Mouse (Mus musculus) cerebellum, adult 2 months (tissue): Measurements from ENCODE around the gene Znhit6. TPM values are rescaled to one million over a fixed set of nuclear protein-coding genes. Genes with fewer than 3 reads are reported as not detected.

Source experiments
- DNase-seq, 2 experiments: peaks; one replicate each; pipeline ENCODE4 v3.0.0; 2021
- H3K27ac ChIP-seq: fragments of 200-500 bp; 2 replicates; pipeline ENCODE4 v1.5.1; 2012; ENCODE audit warnings: low read length, control low read depth, inconsistent platforms; ENCODE audit not compliant: insufficient read depth
- H3K27me3 ChIP-seq: fragments of 200-500 bp; 2 replicates; pipeline ENCODE4 v1.6.1; 2012; ENCODE audit warnings: inconsistent platforms, mild to moderate bottlenecking, low read length, moderate library complexity; ENCODE audit not compliant: control insufficient read depth, insufficient read depth
- H3K4me1 ChIP-seq: fragments of 200-500 bp; 2 replicates; pipeline ENCODE4 v1.6.1; 2011; ENCODE audit warnings: low read length; ENCODE audit not compliant: control insufficient read depth, insufficient read depth
- H3K4me3 ChIP-seq: fragments of 200-500 bp; replicated peaks from 2 replicates; pipeline ENCODE3; 2011; ENCODE audit warnings: mild to moderate bottlenecking, low read depth, low read length, control low read depth; ENCODE audit not compliant: insufficient read depth
- CTCF ChIP-seq: fragments of 200-500 bp; IDR thresholded peaks from 2 replicates; pipeline ENCODE4 v1.5.1; 2011; ENCODE audit warnings: low read depth, mild to moderate bottlenecking, control low read depth, low read length, moderate library complexity, borderline replicate concordance; ENCODE audit not compliant: insufficient read depth
- POLR2A ChIP-seq: fragments of 200-500 bp; IDR thresholded peaks from 2 replicates; pipeline ENCODE4 v1.6.1; 2011; ENCODE audit warnings: low read length, control low read depth, borderline replicate concordance; ENCODE audit not compliant: insufficient read depth
- WGBS: fragments of 180-500 bp; shearing (Covaris S2); methylation state at CpG from one replicate; pipeline ENCODE4 v1.1.7; 2018; 5-methylcytosine and 5-hydroxymethylcytosine counted together
- polyA plus RNA-seq: library from polyadenylated mRNA; depleted of rRNA; stranded (reverse); fragments of >200 nt; gene quantifications from 2 replicates; pipeline ENCODE4 v1.2.3, GENCODE M21; 2012; rRNA removed

Gene Znhit6
- polyA plus RNA-seq, 1 experiment: 13.3 TPM

- 26% methylated on average over 20 of the region's 20 CpGs for WGBS
- H3K27me3 ChIP-seq: no peaks in the 10 kb centered on the region; the same call in 1 of the 2 replicates
- H3K4me3 ChIP-seq: peak overlapping the region; percentile 6
- no peak for TF ChIP-seq CTCF
- no peak for TF ChIP-seq POLR2A
- H3K27ac ChIP-seq: no peak overlapping the region
- no peak for DNase-seq
- 0 out of 2 replicates have a peak, but pooled peaks cover 4% of the 10 kb centered on the region for H3K4me1 ChIP-seq
Observed at GRCm38 (mm10) chr3:145652322-145653131, 76.5 kb downstream of the Znhit6 start.

- DNase-seq: peak; percentile 20 to 23
- Histone ChIP-seq H3K4me3 (peak overlapping the region; percentile 6), H3K4me1 (0 out of 2 replicates have a peak, but pooled peaks cover 4% of the 10 kb centered on the region), H3K27ac (no peak overlapping the region), H3K27me3 (no peaks in the 10 kb centered on the region; the same call in 1 of the 2 replicates)
- TF ChIP-seq CTCF: no peak
- no peak for TF ChIP-seq POLR2A
- 1% methylated on average over 51 of the region's 53 CpGs for WGBS
Observed at GRCm38 (mm10) chr3:145653191-145653940, 77.4 kb downstream of the Znhit6 start.

GRCm38 (mm10) chr3:145654028-145654427, 78.0 kb downstream of the Znhit6 start:
- WGBS: 94% methylated on average over 9 of the region's 9 CpGs
- H3K4me3 ChIP-seq: no peak overlapping the region

More at GRCm38 (mm10) chr3:145654028-145654427, 78.0 kb downstream of the Znhit6 start:
- Histone ChIP-seq H3K27ac (no peak overlapping the region), H3K4me1 (0 out of 2 replicates have a peak, but pooled peaks cover 4% of the 10 kb centered on the region), H3K27me3 (no peaks in the 10 kb centered on the region; the same call in 1 of the 2 replicates)
- no peak for DNase-seq
- TF ChIP-seq POLR2A (no peak), CTCF (no peak)

Other genes with a start within 250 kb of the Znhit6 start
- 2.8 TPM in 2 replicates for gene Ccn1, start 73.8 kb downstream of the Znhit6 start, polyA plus RNA-seq
- 69.3 and 70.3 TPM in 2 replicates for gene Ddah1, start 182.5 kb downstream of the Znhit6 start, polyA plus RNA-seq